Mouse (Mus musculus) liver (tissue): Measurements from ENCODE around the gene Zc3hav1.
"Not testable (repeated sequence)": the region's sequence is repeated elsewhere in the genome, so short reads cannot be mapped to it uniquely, and the experiment has no call there.

ENCODE experiments used
- DNase-seq: peaks from one replicate; pipeline ENCODE4 v3.0.0-alpha.2; 2020; ENCODE audit warnings: mixed read lengths

Gene Zc3hav1

DNA sequence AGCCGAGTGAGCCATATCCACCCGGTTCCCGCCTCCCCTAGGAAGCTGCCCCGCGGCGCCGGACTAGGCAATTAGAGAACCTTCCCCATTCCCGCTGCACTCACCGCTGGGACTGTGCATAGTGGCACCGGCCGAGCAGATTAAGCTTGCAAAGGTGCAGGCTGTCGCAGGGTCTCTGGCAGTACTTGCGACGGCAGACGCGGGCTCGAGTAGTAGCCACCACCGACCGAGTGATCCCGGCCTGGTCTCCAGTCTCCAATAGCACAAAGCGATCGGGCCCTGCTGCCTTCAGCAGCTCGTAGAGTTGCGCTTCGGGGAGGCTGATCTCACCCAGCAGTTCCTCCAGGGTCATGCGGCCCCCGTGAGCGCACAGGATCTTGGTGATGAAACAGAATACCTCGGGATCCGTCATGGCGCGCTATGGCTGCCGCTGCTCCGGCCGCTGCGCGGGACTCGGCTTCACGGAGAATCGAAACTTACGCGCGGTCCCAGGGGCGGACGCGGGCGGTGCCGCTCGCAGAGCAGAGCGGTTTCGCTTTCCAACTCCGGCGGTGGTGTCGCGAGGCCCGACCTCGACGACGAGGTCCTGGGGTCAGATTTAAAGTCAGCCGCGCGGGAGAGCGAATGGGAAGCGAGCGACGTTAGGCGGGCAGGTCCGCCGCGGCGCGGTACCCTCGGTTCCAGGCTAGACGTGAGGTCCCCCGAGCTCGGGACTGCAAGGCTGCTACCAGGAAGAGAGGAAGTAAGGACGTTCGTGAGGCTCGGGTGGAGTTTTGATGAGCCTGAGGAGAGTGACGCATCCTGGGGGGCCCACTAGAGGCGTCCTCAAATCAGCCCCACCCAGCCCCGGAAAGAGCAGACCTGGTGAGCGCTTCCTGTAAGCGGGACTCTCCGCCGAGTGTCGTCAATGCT is at the start of gene Zc3hav1:
Zc3hav1 (minus strand) TSS at position 793 of the 912 bp plus-strand sequence.
- peak; percentile 94 for DNase-seq

DNA sequence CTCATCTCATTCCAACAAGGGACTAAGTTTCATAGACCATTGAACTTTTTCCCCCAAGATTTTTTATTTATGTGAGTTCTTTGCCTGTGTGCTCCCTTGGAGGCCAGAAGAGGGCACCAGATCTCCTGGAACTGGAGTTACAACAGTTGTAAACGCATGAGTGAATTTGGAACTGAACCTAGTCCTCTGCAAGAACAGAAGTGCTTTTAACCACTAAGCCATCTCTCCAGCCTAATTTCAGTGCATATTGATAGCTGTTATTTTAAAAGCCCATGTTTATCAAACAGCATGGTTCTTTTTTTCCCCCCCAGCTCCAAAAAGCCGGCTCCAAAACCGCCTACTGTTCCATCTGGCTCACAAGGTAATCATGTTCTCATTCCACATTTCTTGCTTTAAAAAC is 35.3 kb upstream of the Zc3hav1 start:
- DNase-seq: peak; percentile 14

DNA sequence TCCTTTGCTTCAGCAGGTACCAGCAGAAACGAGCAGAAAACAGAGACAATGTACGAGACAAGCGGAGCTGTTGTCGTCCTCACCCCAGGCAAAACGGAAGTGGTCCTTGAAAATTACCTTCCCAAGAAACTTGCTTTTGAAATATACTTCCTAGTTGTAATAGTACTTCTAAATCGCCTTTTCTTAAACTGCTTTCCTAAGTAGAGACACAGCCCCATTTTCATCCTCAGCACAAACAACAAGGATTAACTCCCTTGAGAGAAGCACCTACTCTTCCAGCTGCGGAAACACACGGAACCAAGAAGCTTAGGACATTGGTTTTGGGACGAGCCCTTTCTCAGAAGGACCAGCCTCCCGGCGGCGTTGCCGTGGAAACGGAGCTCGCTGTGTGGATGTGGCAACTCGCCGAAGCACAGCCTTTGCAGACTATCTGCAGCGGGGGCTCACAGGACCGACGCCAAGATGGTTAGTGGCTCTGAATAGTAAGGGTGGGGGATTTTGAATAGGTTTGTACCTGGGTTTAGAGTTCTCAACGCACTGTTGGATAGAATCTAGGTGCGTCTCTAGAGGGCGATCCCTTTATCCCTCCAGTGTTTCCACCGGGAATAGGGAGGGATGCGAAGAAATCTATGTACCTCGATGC is 26.8 kb upstream of the Zc3hav1 start, which contains the start of gene Ttc26:
Ttc26 (plus strand) TSS at position 341 of the 643 bp plus-strand sequence.
- peak; percentile 89 for DNase-seq

DNA sequence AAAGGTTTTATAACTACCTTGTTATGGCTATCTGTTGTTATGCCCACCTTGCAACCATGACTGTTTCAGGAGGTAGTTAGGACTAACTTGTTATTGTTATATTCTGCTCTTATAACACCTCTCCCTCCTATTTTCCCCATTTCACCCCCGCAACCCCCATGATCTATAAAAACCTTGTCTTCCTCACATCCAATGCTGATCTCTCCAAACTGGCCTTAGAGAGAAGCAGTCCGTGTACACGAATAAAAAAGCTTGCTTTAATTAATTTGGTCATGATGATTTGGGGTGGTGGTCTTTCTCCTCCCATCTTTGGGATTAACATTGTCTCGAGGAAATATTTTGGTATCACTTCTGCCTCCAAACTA is 26.3 kb upstream of the Zc3hav1 start:
- DNase-seq: no peak

DNA sequence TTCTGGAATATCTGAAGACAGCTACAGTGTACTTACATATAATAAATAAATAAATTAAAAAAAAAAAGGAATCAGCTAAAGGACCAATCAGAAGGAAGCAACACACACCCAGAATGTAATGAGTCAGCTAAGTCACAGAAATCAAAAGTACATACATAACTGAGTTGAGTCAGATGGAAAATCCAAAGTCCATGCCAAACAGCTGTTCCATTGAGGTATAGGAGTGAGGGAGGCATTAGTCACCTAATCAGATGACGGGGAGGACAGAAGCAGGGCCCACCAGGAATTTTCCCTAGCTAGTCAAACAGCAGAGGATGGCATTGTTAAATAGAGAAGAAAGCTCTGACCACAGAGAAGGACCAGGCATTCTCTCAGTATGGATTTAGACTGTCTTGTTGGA is 19.9 kb upstream of the Zc3hav1 start:
- no peak for DNase-seq

DNA sequence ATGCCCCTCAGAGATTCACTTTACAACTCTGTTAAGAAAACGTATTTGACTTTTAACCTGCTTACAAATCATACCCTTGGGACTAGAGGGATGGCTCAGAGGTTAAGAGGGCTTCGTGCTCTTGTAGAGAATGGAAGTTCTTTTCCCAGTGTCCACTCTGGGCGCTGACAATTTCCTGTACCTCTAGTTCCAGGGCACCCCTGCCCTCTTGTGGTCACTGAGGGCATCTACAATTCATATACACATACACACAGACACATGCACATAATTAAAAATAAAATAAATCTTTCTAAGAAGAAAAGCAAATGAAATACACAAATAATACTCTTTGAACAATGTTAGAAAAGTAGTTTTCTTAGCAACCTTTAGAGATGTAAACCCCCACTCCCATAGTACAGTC is 15.5 kb upstream of the Zc3hav1 start:
- no peak for DNase-seq

DNA sequence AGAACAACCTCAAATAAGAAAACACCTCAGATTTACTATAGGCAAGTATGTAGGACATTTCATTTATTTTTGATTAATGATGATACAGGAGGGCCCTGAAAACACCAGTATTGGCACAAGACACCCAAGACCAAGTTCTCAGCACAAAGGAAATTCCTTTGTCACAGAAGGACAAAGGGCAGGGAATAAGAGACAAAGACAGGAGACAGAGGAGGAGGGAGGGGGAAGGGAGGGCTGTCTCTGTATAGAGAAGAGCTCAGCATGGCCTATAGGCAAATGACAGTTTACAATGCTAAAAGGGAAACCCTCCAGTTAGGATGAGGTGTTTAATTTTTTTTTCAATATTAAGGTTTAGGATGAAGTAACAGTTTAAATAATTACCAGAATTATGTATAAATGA is 9.7 kb upstream of the Zc3hav1 start:
- DNase-seq: no peak

DNA sequence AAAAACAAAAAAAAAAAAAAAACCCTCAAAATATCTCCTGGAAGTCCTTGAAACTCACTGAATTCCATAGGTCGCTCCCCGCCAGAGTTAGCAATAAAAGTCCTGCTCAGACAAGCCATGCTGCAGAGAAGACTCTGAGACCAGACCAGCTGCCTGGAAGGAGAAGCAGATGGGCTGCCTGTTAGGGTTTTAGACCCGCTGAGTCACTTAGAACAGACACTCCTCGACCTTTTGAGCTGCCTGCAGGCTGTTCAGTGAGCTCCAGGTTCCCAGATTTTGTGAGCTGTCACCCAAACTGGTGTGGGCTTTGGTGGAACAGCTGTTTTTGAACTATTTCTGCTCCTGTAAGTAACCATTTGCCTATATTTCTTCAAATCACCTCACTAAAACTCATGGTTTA is 9.0 kb upstream of the Zc3hav1 start:
- DNase-seq: no peak

DNA sequence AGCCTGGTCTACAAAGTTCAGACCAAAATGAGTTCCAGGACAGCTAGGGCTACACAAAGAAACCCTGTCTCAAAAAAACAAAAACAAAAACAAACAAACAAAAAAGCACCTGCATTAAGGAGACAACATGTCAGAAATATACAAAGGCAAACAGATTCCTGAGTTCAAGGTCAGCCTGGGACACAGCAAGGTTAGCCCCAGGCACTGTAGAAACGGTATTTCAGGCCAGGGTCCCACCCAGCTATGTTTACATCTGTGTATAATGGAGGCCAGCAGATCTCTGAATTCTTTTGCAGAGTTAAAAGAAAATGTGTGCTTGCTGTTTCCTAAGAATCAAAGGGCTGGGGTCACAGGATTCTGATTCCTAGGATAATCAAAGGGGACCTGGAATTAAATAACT is 7.5 kb upstream of the Zc3hav1 start:
- DNase-seq: no peak

DNA sequence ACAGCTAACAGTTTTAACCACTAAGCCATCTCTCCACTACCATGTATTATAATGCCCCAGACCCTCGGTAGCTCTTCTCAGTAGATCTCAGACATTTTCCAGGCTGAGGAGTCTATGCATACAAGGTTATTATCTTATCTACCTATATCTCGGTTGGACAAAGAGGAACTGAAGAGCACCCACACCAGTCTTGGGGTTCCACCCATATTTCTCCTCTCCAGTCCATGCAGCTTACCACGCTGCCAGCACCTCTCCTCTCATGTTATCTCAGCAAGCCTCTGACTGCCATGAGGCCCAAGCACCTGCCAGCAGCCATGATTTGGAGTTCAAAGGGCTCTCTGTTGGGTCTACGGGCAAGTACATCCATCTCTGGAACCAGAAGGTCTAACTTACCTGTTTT is 6.7 kb upstream of the Zc3hav1 start:
- DNase-seq: peak; percentile 33

DNA sequence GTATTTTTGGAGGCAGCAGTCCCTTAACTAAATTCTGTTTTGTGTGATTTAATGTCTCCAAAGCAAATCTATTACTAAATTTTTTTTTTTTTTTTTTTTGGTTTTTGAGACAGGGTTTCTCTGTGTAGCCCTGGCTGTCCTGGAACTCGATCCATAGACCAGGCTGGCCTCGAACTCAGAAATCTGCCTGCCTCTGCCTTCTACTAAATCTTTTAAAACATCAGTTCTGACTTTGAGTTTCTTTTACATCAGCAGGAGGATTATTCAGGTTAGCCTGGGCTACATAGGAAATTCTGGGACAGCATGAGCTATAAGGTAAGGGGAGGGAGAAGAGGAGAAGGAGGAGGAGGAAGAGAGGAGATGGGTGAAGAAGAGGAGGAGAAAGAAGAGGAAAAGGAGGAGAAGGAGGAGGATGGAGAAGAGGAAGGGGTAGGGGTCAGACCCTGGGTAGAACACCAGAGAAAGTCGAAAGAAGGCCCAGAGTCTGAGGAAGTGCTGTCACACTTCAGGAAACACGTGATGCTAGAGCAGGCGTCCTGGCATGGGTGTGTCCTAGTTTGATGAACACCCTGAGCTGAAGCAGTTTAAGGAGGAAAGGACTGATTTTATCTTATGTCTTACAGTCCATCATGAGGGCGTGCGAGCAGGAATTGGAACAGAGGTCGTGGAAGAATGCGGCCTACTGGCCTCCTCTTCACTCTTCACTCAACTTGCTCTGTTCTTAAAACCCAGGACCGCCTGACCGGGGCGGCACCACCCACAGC is 5.5 kb upstream of the Zc3hav1 start:
- DNase-seq: peak; percentile 78

DNA sequence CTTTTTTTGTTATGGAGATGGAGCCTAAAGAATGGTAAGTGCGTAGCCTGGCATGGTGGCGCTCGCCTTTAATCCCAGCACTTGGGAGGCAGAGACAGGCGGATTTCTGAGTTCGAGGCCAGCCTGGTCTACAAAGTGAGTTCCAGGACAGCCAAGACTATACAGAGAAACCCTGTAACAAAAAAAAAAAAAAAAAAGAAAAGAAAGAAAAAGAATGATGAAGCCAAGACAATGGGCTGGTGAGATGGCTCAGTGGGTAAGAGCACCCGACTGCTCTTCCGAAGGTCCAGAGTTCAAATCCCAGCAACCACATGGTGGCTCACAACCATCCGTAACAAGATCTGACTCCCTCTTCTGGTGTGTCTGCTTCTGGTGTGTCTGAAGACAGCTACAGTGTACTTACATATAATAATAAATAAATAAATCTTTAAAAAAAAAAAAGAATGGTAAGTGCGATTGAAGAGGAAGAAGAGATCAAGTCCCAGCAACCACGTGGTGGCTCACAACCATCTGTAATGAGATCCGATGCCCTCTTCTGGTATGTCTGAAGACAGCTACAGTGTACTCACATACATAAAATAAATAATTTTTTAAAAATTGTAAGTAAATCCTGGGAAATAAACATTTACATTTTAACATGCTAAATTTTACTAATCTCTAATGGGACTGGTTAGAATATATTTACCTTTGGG is 4.8 kb upstream of the Zc3hav1 start:
- DNase-seq: not testable (repeated sequence)

DNA sequence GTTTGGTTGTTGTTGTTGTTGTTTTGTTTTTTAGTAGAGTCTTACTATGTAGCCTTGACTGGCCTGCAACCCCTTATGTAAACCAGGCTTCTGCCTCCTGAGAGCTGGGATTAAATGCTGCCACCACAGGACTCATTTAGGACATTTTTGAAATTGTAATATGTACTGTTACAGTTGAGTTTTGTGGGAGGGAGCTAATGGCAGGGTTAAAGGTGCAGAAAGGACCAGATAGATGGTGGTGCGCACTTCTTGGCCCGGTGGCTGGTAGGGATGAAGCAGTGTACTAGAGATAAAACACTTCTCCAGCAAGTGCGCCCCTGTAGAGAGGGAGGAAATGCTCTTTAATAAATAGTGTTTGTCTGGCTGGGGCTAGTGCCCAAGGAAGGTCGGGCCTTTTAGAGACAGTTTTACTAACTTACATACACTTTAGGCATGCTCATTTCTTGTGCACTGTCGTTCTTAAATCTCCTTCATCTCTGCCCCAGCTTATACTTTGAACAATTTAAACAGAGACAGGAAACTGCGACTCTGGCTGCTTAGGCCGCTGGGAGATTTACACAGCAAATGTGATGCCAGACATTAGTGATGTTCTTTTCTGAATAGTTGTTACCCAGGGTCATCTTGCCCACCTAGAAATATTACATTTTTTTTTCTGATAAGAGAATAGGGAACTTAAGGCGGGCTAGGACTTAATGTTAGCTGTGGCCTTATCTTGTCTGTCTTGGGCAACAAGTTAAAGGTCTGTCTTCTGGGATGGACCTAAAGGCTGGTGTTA is 4.0 kb upstream of the Zc3hav1 start:
- DNase-seq: no peak

DNA sequence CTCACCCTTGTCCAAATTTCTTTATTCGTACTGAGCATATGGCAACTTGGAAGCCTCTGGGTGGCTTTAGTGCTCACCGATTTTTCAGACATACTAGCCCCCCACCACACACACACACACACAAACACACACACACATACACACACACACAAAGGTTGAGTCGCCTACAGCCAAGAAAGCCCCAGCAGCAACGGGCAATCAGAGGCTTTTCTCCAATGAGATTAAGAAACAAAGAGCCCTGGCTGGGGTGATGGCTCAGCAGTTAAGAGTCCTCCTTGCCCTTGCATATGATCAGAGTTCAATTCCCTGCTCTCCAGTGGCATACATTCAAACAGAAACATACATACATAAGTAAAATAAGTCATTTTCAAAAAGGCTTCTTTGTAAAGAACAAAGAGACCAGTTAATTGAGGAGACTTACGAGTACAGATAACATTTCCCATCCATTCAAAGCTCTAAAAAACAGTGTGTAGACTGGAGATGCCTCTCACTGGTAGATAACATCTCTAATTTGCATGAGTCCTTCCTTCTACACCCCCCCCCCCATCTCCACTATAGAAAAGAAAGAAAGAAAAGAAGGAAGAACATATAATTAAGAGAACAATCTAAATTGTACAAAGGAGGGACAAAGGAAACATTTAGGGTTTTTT is 3.3 kb upstream of the Zc3hav1 start:
- DNase-seq: no peak

DNA sequence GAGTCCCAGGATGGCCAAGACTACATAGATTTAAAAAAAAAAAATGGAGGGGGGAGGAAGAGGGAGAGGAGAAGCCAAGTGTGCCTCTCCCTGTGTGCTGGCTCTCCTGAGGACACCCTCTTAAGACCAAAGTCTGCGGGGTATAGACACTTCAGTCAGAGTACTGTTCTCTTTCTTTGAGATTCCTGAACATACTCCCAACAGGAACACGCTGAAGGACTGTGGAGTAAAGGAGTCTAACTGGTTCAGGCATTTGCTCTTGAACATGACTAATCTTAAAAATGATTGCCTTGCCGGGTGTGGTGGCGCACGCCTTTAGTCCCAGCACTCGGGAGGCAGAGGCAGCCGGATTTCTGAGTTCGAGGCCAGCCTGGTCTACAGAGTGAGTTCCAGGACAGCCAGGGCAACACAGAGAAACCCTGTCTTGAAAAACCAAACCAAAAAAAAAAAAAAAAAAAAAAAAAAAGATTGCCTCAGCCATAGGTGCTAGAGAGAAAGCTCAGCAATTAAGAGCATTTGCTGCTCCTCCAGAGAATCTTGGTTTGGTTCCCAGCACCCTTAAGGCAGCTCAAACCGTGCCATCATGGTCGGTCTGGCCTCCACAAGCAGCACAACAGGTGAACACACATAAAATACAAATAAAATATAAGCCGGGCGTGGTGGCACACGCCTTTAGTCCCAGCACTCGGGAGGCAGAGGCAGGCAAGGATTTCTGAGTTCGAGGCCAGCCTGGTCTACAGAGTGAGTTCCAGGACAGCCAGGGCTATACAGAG is 2.4 kb upstream of the Zc3hav1 start:
- DNase-seq: not testable (repeated sequence)

DNA sequence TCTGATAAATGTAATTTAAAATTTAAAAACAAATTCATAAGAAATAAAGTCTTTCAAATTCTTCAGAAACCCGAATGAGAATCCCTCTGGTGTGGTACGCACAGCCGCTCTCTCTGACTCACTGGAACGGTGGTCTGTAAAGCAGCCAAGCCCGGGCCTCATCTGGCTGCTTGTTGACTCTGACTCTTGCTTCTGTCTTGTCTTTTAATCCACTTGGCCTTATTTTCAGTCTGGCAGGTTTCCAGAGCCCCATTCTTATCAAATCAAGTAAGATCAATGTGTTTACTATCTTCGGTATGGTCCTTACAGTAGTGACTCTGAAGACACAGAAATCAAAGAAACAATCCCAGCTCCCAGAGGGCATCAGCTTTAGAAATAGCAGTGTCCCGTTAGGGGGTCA is 1.5 kb upstream of the Zc3hav1 start:
- no peak for DNase-seq

DNA sequence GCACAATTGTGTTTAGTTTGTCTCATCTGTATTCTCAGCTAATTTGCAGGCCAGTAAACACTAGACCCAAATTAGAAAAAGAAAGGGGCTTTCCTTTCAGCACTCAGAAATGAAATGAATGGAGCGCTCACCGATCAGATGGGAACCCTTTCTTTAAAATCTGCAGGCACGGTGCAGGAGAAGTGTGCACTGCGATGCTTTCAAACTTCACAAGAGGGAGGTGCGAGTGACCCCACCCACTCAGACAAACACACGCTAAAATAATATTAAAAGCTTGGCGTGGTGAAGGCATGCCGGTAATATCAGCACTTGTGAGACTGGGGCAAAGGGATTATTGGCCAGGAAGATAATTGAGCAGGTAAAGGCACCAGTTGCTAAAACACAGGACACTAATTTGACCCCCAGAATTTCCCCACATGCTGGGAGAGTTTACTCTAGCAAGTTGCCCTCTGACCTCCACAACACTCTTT is 986 bp upstream of the Zc3hav1 start:
- peak; percentile 51 for DNase-seq

DNA sequence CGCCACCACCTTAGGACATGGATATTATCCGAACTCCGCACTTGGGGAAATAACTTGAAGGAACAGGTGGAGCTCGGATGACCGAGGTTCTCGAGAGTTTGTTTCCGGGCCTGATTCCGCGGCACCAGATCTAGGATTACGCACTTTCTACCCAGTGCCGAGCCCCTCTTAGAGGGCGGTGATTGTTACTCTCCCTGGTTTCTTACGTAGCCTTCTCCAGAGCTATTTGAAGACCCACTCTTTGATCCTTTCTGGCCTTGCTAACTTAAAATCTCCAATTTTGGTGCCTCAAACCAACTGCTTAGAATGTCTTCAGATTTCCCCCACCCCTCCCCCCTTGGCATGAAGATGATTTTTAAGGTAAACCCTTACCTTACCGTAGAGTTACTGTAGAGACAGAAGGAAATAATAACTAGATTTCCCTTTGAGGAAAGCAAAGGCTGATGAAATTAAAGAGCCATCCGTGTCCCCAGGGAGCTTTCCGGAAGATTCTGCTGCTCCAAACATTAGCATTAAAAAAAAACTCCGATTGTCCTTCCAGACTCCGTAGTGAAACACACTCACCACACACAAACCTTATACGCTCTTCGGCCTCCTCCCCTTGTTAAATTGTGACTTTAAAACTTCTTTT is 435 bp upstream of the Zc3hav1 start:
- no peak for DNase-seq

DNA sequence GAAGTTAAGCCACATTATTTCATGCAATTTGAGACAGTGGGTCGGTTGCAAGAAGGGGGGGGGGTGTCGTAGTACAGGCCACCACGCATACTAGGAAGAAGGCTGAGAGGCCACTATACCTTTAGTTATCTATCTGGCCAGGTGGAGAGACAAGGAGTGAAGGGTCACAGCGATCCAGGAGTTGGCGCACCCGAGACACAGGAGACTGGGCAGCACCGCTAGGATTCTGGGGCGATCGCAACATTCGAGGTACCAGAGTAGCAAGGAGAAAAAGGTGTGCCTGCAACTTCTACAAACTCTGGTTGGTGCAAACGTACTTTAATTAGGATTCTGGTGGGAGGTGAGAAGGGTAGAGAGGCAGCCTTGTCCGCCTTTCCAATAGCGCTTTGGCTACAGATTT is 1.2 kb downstream of the Zc3hav1 start:
- peak; percentile 61 for DNase-seq

DNA sequence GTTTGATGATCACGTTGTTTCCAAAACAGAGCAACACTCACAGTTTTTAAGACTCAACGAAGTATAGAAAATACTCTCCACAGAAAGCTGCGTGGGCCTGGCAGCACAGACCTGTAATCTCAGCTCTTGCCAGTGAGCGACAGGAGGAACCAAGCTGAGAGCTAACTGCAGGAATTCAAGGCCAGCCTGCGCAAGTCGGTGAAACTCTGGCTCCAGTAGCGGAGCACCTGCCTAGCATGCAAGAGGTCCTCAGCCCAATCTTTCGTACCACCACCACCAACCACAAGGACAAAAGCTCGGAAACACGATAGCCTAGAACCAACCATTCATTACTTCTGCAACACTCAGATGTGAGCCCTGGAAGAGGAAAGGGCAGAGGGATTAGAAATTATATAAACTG is 2.0 kb downstream of the Zc3hav1 start:
- peak; percentile 59 for DNase-seq
